Mouse (Mus musculus) erythroblast, embryonic 14.5 days (primary cell): ENCODE results near the gene Il1rn.

Experiments used
- GATA1 ChIP-seq: IDR thresholded peaks from 2 replicates; pipeline ENCODE4 v1.6.1; 2012; ENCODE audit warnings: low read length, inconsistent platforms, mixed read lengths
- TAL1 ChIP-seq: IDR thresholded peaks from 3 replicates; pipeline ENCODE4 v1.6.1; 2012; ENCODE audit warnings: low read length, inconsistent platforms, mixed read lengths

DNA sequence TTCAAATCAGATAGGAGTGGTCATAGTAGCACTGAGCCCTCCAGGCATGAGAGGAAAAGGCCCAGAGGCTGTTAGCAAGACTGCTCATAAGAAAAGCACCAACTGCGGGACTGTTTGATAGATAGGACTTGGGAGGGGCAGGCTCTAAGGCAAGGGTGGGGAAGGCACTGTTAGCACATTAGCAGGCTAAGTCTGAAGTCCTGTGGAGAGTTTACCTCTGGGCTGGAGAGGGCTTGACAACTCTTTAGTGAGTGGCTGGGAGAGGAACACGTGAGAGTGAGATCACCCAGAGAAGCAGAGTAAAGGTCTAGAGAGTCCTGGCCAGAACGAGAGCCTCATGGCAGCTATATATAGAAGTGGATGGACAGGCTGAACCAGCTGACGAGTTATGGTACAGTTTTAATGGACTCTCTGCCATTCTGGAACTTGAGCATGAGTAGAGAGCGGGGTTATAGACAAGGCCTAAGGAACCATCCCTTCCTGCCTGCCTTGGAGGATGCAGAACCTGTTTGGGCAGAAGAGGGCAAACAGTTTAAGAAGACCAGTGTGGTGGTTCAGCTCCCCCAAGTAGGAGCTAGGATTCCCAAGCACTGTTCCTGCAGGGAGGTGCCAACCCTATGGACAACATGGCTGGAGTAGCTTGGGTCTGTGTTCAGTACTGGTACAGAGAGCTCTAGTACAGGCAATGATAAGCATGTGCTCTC is 42.2 kb downstream of the Il1rn start:
- TF ChIP-seq GATA1 (no peak), TAL1 (no peak)
